Mouse (Mus musculus) c-Kit-positive CD71-negative TER-119-negative erythroid progenitor cells, embryonic 14.5 days (primary cell): ENCODE data around the gene Tmem88.
A peak's percentile ranks its signal among the peaks of the same experiment; 100 is the strongest.
"Not testable (repeated sequence)": the region's sequence is repeated elsewhere in the genome, so short reads cannot be mapped to it uniquely, and the experiment has no call there.

Experiments used
- DNase-seq: peaks from one replicate; pipeline ENCODE4 v3.0.0-alpha.2; 2013; ENCODE audit warnings: low read depth

Tmem88 gene

DNA sequence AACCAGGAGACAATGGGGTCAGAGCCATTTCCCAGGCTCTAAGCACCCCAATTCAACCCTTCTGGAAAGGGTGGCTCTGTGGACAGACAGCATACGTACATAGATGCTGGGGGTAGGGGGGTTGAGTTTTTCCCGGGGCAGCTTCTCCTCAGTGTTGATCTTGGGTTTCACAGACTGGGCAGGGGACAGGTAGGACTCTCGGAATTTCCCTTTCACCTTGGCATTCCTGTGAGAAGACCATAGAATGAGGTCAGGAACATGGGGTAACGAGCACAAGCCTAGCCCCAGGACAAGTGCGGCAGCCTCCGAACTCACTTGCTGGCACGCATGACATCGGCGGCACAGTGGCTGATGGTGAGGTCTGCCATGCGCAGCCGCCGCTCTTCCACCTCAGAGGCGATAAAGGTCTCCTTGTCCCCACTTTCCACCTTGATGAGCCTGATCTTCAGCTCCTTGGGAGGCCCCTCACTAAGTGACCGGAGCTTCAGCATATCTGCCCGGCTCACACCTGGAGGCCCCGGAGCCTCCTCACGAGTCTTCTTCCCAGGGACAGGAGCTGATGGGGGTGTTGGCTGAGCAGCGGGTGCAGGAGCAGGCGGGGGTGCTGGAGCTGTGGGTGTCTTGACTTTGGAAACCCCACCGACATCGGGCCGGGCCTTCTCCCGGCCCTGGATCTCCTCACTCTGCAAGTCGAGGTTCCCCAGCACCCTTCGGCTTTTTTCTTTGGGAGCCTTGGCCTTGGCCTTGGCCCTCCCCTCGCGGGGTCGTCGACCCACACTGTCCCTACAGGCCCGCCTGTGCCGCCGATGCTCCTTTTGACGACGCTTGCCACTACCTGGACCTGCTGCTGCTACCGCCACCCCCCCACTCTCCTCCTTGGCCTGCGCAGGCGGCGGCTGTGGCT is 5.9 kb upstream of the Tmem88 start:
- no peak for DNase-seq

DNA sequence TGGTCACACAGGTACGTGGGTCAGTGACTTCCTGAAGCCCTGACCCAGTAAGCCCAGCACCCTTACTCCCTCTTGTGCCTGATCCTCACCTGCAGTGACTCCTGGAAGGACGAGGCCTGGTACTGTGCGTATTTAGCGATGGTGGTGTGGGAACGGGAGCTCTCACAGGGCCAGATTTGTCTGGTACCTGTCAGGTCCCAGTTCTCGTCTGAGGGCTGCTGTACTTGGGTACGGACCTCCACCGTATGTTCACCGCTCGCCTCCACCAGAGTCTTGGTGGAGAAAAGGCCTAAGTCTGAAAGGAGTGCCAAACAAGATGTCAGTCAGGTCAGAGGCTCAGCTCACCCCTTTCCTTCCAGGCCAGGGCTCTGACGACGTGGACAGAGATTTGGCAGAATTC is 4.0 kb upstream of the Tmem88 start:
- DNase-seq: no peak

DNA sequence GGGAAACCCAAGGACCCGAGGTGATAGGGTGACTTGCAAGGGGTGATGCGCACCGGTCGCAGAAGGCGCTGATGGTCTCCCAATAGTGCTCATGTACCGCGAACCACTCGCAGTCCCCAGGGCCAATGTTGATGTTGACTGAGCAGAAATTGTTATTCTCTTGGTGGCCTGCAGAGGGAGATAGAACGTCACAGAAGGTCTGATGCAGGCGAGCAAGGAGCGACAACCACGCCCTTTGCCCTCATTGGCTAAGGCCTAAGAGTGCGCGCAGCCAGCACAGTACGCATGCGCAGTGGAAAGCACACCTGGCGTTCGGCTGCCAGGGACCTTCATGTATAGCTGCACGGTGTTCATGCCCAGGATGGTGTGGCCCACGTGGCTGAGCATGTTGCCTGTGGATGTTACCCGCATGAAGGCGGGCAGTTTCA is 3.2 kb upstream of the Tmem88 start:
- DNase-seq: peak; percentile 69

DNA sequence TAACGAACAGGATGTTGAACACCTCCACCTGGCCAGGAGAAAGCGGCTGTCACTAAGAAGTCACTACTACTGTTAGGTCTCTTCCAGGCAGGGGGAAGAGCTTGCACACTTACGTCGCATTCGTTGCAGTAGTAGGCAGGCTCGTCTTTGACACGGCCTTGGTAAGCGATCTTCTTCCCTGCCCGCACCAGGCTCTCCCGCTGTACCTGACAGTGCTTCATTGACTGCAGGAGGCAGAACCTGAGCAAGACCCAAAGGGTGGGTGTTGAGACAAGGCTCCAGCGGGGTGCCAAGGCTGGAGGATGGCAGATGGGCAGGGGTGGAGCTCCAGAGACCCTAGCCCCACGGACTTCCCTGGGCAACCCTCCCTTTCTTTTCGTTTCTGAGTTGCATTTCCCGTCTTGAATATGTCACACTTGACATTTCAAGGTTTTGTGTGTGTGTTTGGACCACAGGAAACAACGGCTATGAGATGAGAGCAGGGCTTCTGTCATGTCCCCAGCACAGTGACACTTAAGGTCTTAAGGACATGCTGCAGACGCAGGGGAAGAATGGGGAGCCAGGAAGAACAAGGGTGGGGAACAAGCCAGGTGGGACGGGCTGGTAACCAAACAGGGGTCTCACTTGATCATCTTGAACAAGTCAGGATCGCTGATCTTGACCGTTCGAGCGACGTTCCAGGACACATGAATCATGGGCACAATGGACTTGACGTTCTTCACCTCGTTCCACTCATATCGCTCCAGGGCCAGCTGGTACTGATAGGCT is 2.2 kb upstream of the Tmem88 start:
- no peak for DNase-seq

DNA sequence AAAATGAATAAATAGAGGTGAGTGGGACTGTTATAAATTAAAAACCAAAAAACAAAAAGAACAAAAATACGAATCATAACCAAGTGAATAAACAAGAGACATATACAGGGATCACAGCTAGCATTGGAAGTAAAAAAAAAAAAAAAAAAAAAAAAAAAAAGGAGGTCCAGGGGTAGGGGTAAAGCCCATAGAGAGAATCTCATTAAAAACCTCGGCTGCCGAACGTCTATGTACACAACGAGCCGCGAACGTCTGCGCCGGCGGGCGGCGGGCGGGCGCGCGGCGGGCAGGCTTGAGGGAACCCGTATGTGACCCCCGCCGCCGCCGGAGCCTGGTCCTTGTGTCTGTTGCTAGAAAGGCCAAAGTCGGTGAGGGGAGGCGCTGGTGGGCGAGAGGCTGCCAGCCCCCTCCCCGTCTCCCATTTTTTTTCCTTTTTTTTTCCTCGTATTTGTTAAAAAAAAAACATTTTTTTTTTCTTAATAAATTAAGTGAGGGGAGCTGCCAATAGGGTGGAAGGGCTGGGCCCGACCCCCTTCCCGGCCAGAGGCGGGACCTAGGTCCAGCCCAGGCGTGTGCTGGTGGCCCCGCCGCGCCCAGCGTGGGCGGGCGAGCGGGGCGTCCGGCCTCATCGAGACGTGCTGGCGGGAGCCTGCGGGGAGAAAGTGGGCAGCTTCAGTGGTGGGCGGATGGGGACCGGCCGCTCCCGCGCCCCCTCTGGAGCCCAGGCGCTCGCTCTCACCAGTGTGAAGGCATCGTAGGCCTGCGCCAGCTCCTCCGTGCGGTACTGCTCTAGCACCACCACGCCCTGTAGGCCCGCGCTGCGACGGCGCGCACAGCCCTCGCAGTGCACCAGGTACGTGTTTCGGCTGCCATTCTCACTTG is 1.4 kb upstream of the Tmem88 start:
- no peak for DNase-seq

DNA sequence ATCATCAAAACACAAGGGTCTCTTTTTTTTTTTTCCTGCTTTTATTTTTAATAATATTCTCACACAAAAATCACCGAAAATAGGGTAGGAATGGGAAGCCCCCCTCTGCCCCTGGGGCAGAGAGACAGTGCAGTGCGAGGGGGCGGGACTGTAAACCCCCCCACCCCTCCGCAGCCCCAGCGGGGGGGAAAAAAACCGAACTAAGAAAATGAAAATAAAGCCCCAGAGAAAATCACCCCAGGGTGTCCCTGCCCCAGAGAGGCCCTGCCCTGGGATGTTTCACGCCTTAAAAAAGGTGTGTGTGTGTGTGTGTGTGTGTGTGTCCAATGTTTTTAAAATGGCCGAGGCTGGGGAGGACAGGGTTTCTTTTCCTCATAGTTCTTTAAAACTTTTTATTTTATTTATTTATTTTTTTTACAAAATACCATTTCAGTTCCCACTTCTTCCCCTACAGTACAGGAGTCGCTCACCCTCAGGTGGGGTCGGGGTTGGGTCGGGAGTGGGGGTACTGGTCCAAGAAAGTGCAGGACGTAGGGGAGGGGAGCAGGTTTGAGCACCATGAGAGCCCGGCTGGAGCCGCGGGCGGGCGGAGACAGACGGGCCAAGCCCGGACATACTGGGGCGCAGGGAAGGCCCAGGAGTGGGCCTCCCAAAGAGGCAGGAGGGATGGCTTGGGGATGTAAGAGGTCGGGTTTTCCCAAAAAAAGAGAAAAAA is 609 bp upstream of the Tmem88 start:
- DNase-seq: no peak

DNA sequence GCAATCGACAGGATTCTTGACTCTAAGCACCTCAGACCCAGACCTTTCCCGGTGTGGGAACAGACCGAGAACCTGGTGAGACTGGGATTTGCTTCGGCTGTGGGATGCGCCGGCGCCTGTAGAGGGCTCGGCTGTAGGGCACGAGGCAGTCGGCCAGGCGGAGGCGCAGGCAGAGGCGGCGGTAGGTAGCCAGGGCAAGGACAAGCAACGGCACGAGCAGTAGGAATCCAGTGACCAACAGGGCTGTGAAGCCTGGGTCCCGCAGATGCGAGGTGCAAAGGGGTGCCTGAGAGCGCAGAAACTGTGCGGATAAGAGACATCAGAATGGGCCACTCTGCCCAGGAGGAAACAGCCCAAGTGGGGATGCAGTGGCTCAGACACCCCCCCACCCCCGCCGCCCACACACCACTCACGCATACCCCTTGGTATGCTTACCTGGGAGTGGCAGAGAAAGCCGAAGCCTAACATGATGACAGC is 415 bp downstream of the Tmem88 start:
- no peak for DNase-seq

DNA sequence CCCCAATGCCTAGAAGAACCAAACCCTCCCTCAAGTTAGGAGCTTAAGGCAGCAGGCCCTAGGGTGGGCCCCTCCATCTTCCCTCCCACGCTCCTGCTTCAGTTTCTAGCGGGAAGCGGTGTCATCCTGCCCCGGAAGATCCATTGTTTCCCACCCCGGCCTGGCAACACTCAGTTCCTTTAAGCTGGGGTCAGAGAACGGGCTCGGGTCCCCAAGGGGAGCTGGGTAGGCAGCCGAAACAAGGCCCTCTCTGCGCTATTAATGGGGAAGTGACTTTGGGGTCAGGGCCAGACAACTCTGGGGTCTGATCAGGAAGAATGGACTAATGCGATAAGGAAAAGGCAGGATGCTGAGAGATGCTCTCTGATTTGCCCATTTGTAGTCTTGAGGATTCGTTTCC is 1.3 kb downstream of the Tmem88 start:
- DNase-seq: no peak

DNA sequence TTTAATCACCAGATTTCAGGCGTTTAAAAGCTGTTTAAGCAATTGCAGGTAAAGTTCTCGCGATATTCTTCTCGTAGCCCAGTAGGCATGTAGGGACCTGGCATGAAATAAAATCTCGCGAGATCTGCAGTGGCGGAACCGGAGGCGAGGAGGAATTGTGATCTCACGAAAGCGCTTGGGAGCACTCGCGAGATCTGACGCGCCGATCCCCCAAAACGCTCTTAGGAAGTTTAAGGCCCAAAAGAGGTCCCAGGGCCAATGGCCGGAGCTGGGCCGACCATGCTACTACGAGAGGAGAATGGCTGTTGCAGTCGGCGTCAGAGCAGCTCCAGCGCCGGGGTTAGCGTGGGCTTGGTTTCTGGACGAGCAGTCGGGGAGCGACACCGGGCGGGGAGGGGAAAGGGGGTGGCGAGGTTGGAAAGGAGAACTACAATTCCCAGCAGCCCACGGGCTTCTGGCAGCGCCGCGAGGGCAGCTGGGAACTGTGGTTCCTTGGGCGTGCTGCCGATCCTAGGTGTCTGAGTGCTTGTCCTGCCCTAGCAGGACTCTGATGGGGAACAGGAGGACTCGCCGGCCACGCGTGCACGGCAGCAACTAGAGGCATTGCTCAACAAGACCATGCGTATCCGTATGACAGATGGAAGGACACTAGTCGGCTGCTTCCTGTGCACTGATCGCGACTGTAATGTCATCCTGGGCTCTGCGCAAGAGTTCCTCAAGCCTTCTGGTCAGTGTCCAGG is 2.2 kb downstream of the Tmem88 start:
- DNase-seq: peak; percentile 98

DNA sequence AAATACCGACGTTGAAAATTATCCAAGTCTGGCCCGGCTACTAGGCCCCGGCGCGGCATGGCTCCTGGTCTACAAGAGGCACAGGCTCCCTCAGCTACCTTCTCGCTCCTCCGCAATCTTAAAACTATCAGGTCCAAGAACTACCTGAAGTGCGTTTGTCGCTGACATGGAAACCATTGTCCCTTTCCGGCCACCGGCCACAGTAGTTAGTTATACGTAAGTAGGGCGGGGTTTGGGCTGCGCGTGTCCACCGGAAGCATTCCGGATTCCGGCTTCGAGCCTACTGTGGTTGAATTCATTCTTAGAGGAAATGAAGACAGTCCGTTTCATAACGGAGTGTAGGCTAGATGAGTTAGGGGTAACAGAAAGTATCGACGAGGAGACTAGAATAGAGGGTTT is 2.8 kb downstream of the Tmem88 start, which contains the start of the genes Naa38 and Cyb5d1:
Naa38 (plus strand) TSS at position 253 of the 399 bp plus-strand sequence.
Cyb5d1 (minus strand) TSS at position 397 of the 399 bp plus-strand sequence.
- DNase-seq: peak; percentile 80

DNA sequence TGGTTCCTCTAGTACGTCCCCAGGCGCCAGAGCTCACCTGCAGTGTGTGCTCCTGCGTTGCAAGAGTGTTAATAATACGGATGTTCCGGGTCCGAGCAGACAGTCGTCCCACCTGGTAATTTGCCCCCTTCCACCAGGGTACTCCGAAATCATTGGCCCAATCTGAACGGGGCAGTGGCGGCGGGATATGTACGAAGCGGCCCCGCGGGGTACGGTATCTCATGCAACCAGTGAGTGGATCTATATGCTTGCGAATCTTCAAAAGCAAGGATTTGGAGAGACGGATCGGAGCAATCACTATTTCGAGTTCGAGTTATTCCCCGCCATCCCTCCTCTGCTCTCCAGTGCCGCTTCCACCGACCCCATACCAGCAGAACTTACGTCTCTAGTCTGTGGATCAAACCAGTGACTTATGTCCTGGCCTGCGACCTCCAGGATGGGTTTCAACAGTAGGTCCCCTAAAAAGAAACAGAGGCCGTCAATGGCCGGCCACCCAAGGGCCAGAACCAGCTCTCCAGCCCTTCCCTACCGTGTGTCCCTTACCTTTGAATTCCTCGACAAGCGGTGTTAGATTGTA is 3.4 kb downstream of the Tmem88 start:
- DNase-seq: not testable (repeated sequence)

DNA sequence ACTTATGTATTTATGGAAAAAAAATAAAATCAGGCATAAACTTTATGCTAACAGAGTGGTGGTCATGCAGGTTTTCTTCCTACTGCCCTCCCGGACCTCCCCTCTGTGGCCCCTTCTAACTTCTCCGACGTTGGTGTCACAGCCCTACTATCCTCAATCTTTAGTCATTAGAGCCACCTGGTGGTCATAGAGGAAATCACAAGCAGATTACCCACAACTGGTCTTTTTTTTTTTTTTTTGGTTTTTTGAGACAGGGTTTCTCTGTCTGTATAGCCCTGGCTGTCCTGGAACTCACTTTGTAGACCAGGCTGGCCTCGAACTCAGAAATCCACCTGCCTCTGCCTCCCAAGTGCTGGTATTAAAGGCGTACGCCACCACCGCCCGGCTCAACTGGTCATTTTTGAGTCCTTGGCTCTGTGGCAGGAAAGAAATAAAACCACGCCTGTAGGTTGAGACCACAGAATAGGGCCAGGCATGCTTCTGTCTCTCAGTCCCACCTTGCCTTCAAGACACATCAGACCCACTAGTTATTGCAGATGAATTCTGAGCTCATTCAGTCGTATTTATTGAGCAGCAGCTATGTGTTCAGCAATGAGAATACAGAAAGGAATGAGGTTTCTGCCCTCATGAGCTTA is 7.5 kb downstream of the Tmem88 start:
- DNase-seq: peak; percentile 72

DNA sequence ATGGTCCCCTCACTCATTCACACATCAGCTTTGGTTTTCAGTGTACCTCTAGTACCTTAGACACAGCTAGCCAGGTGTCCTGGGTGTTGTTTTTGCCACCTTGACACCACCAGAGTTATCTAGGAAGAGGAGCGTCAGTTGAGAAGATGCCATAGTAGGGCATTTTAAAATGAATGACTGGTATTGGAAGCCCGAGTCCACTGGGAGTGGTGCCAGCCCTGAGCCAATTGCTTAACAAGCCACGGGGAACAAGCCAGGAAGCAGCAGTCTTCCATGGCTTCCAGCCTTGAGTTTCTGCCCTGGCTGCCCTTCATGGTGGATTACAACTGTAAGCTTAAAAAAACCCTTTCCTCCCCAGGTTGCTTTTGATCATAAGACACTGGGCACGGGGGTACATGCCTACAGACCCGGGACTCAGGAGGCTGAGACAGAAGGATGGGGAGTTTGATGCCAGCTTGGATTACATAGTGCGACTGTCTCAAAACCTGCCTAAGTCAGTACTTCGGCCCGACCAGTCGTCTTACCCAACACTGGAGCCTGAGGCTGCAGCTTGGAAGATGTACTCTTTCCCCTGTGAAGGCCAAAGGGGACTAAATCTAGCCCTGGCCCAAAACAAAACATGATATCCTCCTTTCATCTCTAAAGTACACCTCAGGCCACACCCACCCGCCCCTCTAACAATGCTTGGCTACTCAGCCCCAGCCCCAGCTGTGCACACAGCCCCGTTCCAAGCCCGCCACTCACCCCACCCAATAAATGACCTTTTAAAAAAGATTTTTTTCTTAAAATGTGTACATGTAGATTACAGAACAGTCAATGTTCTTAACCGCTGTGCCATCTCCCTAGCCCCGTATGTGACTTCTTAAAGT is 8.3 kb downstream of the Tmem88 start:
- no peak for DNase-seq

DNA sequence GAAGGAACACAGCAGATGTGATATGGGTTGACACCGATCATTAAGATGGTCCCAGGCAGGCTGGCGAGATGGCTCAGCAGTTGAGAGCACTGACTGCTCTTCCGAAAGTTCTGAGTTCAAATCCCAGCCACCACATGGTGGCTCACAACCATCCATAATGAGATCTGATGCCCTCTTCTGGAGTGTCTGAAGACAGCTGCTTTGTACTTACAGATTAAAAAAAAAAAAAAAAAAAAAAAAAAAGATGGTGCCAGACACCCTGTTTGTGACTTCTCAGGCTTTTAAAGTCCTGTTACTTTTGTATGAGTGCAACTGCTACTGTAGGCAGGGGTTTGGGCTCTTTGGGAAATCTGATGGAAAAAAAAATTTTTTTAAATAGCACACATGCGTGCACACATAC is 9.4 kb downstream of the Tmem88 start:
- DNase-seq: no peak

DNA sequence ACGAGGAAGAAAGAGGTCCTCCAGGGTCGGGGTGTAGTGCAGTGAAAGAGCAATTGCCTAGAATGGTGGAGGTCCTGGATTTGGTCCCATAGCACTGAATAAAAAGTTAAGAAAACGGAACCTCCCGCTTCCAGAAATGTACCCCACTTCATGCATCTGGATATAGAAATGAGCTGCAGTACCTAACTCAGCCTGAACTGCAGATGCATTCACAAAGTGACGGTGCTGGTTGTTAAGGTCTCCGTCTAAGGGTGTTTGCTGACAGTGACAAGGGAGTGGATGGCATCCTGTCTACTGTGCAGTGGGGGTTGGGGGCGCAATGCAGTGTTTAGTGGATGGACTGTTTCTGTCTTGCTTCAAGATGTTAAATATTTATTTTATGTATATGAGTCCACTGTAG is 11.3 kb downstream of the Tmem88 start:
- no peak for DNase-seq

DNA sequence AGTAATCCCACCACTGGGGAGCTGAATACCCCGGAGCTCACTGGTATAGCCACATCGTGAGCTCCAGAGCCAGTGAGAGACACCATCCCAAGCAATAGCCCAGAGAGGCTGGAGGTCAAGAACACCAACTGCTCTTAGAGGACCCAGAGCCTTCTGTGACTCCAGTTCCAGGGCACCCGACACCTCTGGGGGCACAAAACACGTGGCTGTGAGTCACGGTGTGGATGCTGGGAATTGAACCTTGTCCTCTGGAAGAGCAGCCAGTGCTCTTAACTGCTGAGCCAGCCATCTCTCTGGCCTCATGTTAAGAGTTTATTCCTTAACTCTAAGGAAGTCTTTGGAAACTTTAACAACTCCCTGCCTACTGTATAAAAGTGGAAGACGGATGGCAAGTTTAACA is 13.1 kb downstream of the Tmem88 start:
- DNase-seq: no peak

DNA sequence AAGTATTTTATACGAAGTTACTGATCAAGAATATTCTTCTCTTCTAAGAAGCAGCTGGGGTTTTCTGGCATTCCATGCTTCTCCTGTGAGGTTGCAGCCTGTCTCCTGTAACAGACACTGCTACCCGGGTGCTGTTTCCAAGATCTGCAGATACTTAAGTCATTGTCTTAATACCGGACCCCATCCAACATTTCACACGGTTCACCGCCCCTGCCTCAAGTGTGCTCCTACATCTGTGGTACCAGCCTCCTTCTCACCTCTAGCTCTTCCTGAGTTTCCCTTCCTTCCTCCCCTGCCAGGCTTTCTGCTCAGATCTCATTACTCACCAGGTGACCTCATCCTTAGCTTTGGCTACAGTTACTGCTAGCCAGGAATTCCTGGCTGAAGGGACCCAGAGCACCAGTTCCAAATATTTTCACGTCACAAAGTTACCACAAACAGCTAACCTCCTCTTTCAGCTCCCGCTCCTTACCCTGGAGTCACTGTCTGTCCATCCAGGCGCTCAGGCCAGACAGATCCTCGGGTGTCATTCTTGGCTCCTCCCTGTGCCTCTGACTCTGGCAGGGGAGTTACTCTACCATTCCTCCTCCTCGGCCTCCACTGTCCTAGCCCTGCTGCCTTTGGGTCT is 15.4 kb downstream of the Tmem88 start:
- DNase-seq: no peak

DNA sequence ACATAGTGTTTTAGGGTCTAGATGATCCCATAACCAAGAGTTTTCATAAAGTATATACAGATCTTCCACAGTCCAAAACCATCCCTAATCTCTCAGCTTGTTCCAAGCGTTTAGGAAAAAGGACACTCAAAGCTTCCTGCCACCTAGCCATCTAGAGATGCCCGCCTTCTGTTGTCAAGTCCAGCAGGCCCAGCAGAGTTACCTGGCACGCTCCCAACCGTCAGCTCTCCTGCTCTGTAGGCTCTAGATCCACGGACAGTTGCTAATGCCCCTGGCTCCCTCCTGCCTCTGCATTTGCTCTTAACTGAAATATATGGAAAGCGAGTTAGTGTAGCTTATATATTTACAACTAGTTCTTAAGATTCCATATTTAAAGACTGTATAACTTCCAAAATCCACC is 16.7 kb downstream of the Tmem88 start:
- DNase-seq: no peak
